Mouse (Mus musculus): ENCODE results near the gene Limk2.

Limk2 gene

DNA sequence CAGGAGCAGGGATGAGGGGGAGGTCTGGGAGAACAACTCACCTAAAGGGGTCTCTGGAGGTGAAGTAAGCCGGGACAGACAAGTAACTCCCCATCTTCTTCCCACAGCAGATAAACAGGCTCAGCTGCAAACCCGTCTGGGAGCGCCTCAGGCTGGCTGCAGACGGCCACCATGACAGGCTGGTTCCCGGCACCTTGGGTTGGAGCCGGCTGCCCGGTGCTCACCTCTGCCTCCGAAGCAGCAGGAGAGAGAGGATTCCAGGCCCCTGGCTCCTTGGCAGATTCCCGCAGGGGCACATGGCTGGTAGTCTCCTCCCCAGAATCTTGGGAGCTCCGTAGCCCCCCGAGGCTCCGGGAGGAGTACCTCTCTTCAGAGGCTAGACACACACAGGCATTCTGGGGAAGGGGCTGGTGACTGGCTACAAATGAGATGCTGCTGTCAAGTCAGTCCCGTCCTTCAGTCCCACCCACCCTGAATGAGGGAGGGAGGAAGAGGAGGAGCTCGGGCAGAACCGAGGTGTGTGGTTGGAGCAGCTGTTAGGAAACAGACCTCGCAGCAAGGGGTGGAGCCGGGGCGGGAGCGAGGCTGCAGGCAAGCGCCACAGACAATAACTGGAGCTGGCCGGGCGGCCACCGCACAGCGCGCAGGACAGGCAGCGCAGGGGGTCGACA lies 37.9 kb downstream of the Limk2 start:
- DNase-seq (ENCODE audit: low spot score in 2 of 2): peak; percentile 60 to 61

DNA sequence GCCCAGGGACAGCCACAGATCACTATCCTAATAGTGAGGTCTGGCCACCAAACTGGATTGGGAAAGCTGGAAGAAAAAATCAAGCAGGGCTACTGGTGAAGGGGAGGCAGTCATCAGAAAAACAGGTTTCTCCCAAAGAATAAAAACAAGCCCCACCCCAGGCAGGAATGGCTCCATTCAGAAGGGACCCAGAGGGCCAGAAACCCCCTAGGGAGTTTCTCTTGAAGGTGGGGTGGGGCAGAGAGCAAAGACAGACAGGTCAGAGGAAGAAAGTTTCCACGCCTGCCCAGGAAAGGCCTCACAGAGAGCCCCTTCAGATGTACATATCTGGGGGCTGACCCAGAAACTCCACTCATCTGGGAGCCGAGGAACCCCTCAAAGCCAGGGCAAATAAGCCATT lies 38.8 kb downstream of the Limk2 start:
- DNase-seq (ENCODE audit: low spot score in 2 of 2): no peak

DNA sequence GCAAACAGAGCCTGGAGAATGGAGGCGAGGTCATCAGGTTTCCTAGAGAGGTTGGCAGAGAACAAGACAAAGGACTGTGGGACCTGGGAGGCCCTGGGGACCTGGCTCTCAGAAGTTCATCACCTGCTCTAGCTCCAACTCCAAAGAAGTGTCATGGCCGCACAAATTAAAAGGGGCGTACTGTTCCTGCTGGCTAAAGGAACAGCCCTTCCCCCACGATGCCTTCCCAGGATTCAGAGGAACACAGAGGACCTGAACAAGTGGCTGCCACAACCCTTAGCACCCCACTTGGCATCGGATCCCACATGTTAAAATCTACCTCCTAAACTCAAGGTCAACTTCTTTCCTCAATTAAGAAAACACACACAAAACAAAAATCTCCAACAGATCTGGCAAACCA lies 39.5 kb downstream of the Limk2 start:
- no peak for DNase-seq (ENCODE audit: low spot score in 2 of 2)

DNA sequence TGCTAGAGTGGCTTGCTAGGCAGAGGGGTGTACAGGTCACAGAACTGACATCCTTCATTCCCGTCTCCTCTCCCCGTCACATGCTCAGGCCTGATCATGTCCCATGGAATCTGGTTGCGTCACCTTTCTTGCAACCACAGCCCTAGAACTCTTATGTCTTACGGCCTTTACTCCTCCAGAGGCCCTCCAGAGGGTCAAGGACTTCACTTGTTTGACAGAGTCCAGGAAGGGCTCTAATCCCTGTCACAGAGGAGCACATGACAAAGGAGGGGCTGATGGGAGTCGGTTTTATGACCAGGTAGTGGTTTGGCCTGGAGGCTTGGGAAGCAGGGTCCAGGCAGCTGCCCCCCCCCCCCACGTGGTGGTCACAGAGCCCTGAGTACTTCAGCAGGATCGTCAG lies 40.0 kb downstream of the Limk2 start:
- DNase-seq (ENCODE audit: low spot score in 2 of 2): no peak

DNA sequence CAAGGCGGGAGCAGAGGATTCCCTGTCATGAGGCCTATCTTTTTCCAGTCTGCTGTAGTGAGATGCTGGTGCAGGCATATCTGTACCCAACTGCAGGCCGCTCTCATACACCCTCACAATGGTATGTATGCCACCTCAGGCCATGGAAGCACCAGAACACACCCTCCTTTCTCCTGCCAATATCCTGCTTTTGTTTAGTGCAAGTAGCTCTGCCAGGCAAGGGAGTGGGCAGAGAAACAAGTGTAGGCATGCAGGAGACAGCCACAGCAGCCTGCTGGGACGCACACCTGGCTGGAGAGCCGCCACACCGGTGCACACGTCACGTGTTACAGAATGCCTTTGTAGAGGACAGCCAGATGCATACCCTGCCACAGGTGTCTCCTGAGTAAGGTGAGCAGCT lies 42.6 kb downstream of the Limk2 start:
- no peak for DNase-seq (ENCODE audit: low spot score in 2 of 2)

DNA sequence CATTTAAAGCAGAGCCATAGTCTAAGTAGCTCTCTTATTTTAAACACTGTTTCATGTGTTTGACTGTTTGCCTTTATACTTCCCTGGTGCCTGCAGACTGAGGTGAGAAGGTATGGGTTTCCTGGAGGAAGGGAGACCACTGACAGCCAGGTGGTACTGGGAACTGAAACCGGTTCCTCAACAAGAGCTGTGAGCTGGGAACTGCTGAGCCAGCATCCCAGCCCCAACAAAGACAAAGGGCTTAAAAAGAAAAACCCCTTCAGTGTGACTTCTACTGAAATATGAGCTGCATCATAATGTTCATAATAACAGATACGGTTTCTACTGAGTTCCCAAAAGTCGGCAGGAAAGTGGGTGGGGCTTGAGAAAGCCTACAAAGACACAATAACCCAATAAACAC lies 46.1 kb downstream of the Limk2 start:
- DNase-seq (ENCODE audit: low spot score in 2 of 2): no peak

DNA sequence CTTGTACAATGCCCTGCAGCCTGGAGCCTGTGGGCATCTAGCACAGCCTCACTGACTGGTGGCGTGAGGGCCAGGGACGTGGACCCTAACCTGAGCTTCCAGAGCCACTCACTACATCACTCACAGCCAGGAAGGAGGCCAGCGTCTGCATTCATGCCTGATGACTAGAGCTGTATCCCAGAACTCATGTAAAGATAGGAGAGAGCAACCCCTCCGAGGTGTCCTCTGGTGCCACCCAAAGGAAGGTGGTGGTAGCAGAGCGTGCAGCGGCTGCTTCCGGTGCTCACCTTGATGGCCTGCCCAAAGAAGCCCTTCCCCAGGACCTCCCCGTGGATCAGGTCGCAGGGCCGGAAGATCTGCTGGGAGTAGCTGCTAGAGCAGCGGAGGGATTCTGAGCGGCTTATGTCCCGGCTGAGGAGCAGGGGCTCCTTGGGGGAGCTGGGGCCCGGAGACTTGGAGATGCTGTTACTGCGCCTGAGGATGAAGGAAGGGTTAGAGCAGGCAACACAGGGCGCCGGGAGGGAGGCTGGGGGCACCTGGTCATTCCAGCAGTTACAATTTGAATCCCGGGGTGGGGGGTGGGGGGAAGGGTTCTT lies 55.9 kb downstream of the Limk2 start:
- DNase-seq (ENCODE audit: low spot score in 2 of 2): no peak

DNA sequence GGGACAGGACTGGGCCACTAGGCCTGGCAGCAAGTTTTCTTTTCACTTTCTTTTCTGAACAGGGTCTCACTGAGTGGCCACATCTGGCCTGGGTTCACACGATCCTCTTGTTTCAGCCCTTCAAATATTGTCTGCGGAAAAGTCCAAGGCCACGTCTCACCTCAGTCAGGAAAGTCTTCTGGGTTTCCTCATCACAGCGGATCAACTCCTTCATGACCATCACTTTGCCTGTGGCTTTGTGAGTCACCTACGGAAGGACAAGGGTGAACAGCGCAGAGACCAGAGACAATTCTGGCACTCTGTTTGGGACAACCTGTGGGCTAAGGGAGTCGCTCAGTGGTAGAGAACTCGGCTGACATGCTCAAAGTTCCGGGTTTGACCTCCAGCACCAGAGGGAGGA lies 56.9 kb downstream of the Limk2 start:
- no peak for DNase-seq (ENCODE audit: low spot score in 2 of 2)

DNA sequence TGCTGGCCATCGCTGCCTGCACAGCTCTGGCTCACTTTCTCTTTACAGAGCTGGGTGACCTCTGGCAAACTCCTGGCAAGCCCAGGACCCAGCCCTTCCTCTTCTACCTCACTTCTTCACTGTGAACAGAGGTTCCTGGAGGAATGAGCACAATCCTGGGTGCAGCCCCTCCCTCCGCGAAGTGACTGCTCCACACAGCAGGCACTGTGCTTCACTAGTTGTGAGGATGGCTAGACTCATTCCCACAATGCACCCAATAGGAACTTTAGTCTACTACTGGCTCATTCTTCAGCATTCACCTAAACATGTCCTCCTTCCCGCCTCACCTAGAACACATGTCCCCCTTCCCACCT lies 59.7 kb downstream of the Limk2 start:
- DNase-seq (ENCODE audit: low spot score in 2 of 2): no peak

DNA sequence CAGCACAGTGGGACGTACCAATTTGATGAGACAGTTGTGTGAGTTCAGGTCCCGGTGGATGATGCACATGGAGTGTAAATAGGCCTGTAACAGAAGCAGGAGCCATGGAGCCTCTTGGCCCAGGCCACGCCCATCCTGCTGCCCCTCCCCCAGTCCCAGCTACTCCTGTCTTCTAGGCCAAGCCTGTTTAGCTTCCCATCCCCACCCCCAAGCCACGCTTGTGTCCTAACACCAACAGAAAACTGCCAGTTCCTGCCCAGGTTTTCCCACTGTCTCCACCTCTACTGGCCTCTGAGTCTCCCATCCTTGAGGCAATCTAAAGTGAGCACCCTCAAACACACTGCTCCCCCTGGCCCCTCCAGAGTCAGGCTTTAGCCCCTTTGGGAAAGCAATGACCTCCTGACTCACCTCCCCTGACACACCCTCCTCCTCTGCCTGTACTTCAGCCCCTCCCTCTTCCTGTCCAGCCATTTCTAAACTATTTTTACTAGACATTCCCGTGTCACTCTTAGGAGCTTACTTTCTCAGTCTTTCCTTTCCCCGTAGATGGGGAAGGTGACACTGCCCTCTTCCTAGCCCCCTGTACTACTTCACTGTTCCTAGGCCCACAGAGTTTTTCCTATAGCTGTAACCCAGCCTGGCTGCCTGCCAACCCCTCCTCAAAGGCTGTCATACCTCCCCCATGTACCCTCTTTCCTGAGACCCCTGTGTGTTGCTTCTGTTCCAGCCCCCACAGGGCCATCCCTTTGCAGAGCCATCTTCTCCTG lies 60.2 kb downstream of the Limk2 start:
- no peak for DNase-seq (ENCODE audit: low spot score in 2 of 2)

DNA sequence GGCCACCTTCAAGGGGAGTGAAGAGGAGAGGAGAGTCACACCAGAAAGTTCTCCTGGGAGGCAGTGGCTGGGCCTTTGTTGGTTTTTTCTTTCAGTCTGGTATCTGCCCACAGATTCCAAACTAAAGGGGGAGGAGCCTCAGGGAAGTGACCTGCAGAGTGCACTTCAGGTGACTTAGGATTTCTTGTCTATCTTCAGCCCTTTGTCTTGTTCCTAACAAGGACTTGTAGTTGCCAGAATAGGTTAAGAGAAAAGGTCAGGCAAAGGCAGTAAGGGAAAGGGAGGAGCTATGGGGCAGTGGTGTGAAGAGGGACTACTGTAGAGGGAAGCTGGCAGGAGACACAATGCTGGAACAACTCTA lies 61.2 kb downstream of the Limk2 start:
- no peak for DNase-seq (ENCODE audit: low spot score in 2 of 2)

DNA sequence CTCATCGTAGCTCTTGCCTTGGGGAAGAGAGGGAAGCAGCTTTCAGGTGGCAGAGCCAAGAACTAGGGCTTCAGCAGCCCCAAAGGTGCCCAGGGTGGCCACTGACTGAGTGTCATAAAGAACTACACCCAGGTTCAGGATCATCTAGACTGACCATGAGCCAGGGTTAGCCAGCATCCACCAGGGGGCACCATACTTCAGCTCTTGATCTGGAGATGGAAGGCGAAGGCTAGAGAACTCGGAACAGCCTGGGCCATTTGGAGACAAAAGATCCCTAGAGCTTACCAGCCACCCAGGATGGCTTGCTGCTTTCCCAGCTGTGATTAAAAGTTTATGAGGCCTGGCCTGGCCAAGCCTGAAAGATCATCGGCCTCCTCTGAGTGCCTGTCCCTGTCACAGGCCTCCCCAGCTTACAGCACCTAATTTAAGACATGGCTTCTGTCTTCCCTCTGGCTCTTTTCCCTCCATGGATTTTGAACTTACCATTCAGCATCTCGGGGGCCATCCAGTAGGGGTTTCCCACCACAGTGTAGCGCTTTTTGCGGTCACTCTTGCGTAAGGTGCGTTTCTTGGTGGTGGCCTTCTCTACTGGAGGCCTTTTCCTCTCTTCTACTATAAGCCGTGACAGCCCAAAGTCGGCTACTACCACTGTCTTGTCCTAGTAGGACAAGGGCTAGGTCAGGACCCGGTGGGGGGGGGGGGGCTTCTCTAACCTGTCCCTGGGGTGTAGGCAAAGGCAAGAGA lies 61.7 kb downstream of the Limk2 start:
- peak; percentile 75 to 77 for DNase-seq (ENCODE audit: low spot score in 2 of 2)

DNA sequence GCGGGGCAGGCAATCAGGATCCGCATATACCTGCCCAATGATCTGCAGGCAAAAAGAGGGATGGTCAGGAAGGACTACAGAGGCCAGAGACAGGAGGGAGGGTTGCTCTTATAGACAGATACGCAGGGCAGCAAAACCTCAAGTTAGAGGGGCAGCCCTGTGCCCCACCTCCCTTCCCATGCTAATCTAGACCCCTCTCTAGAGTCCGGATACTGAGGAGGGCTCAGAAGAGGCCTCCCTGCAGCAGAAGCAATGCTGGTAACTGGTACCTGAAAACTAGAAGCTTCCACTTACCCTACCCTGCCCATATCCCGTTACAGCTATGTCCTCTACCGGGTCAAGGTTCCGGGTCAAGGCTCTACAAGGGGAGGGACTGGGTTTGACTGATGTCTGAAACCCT lies 62.6 kb downstream of the Limk2 start:
- DNase-seq (ENCODE audit: low spot score in 2 of 2): no peak

DNA sequence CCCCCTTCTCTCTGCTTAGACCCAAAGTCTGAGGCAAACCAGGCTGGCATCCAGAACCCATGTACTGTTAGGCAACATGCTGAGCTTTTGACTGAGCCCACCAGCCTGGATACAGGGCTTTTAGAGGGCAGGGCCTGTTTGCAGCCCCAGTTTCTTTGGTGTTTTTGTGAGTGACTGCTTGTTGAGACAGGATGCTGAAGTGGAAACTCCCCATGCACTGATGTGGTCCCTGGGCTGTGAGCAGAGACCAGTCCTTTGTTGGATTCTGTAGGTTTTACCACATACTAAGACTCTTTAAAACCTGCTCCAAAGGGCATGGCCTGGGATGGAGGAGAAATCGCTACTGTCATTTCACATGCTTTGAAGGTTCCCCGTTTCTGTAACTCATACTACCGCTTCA lies 64.1 kb downstream of the Limk2 start:
- no peak for DNase-seq (ENCODE audit: low spot score in 2 of 2)

DNA sequence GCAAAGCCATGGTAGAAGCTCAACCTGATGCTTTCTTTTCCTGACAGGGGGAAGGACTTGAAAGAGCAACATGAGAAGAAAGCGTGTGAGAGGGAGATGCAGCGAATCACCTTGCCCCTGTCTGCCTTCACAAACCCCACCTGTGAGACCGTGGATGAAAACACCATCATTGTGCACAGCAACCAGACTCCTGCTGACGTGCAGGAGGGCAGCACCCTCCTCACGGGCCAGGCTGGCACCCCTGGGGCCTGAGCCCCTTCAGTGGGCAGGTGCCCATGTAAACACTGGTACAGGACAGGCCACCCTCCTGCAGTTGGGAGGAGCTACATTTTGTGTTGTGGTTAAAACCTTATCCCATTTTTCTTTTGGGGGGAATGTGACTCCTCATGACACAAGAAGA lies 67.5 kb downstream of the Limk2 start:
- no peak for DNase-seq (ENCODE audit: low spot score in 2 of 2)

DNA sequence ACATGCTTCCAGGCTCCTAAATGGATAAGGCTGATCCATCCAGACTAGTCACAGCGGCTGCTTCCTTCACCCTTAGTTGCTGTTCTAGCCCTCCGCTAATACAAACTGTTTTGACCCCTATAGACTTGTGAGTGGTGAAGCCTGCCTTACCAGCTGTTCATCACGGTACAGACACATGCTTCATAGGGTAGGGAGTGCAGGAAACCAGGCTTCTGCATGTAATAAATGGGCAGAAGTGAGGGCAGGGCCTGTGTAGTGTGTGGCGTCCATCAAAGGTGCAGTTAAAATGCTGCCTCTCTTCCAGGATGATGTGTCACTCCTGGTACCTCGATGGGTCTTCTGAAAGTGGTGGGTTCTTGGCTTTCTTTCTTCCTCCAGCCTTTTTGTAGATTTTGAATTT lies 71.0 kb downstream of the Limk2 start:
- no peak for DNase-seq (ENCODE audit: low spot score in 2 of 2)

DNA sequence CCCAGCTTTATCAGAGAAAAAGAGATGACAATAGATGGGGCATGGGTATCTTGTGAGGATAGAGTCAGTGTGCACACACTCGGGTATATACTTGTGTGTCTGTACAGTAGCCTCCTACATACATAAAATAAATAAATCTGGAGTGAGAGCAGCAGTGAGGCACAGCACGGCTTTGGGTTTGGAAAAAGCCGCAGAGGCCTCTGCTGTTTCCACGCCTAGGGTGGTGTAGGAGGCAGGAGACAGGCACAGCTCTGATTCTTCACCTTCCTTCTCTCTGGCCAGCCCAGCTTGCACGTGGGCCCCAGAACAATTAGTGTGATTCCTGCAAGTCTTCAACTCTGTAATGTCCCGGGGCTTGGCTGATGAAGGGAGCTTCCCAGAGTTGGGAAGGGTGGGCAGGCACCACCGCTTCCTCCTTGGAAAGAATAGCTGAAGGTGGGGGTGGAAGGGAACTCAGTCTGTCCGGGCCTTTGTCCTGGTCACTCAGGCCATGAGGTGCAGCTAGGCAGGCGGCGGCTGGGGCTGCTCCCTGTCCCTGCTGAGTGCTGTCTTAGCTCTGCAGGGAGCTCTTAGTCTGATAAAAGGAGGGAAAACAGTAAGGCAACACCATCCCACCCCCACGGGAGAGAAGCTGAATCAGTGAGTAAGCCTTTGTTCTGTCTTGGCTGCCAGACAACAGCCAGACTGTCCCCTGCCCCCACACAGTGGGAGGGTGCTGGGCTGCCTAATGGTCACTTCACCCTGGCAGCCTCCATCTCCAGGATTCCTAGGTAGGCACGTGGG lies 71.6 kb downstream of the Limk2 start:
- DNase-seq (ENCODE audit: low spot score in 2 of 2): no peak

DNA sequence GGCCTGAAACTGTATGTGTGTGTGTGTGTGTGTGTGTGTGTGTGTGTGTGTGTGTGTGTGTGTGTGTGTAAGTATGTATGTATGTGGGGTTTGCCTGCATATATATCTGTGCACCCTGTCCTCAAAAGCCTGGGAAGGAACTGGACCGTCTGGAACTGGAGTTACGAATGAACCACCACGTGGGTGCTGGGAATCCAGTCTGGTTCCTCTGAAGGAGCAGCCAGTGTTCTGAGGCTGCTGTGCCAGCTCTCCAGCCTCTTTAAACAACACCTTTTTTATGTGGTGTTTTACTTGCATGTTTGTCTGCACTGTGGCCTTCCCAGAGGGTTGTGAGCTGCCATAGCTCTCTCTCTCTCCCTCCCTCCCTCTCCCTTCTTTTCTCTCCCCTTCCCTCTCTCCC lies 72.4 kb downstream of the Limk2 start:
- no peak for DNase-seq (ENCODE audit: low spot score in 2 of 2)

DNA sequence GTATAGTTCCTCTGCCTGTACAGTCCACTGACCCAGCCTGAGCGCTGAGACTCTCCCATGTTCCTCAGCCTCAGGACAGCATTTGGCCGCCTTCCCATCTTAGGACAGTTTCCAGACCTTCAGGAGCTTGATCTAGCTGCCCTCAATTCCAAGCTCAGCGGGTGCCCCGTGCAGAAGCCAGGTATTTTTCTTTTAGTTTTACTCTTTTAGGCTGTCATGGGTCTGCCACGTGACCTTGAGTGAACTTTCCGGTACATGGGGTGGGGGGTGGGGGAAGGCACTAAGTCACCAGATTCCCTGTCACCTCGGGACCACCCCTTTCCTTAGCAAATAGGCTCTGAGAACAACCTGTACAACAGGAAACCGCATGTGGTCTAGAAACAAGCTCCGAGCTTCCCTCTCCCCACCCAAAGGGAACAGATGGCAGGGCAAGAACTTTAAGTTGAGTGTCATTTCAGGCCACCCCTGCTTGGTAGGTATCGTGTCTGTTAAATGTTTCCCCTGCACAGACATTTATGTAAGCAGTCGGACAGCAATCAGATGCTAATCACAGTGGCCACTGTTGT lies 73.3 kb downstream of the Limk2 start:
- DNase-seq (ENCODE audit: low spot score in 2 of 2): peak; percentile 82 to 87

DNA sequence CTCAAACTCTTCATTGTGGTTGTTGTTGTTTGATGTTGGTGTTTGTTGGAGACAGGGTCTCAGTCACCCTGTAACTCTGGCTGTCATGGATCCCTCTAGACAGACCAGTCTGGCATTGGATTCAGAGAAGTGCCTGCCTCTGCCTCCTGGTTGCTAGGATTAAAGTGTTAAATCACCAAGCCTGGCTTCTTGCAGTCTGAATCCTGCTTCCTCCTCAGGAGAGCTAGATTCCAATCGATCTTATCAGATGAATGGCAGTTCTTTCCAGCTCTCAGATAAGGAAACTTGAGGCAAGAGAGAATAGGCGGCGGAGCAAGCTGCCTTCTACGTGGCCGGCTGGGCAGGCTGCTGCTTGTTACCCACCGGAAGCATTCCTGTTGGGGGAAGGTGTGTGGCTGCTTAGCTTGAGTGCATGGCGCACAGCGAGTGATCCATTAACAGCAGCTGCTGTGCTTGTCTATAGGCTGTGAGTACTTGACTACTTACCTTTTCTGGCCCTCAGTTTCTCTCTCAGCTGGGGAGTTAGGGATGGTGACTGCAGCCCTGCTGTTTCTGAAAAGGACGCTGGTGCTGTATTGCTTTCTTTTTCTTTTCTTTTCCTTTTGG lies 74.2 kb downstream of the Limk2 start:
- DNase-seq (ENCODE audit: low spot score in 2 of 2): peak; percentile 36 to 59

DNA sequence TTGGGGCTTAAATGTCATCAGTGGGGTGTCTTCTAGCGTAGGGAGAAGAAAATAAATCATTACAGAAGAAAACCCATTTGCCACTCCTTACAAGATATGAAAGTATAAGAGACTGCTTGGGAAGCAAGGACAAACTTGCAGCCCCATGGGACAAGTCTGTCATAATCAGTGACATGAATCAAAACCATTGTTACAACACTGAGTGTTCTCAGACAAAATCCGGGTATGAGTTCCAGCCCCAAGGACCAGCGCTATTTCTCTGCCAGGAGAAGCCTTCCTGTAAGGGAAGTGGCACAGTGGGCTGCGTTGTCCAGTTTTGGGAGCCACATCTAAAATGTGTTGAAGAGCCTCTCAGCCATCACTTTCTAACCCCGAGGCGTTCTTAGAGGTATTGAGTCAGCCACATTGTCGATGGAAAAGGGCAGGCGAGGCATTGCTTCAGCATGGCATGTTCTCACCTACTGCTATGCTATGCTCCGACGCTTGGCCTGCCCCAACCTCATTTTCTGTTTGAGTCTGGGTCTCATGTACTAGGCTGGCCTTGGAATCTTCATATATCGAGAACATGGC lies 74.8 kb downstream of the Limk2 start:
- no peak for DNase-seq (ENCODE audit: low spot score in 2 of 2)

Measured in spleen, postnatal 36 days (tissue).